Mouse (Mus musculus) megakaryocyte progenitor cell, adult 5-6 weeks (primary cell): Measurements from ENCODE around the gene Armc9. TPM values are rescaled to one million over a fixed set of nuclear protein-coding genes. Genes with fewer than 3 reads are reported as not detected.

Experiments used
- ATAC-seq: replicated peaks from 2 replicates; pipeline ENCODE4 v1.8.0; 2016; ENCODE audit warnings: mild to moderate bottlenecking, moderate TSS enrichment, inconsistent platforms; ENCODE audit not compliant: poor library complexity
- total RNA-seq, 2 experiments: library from RNA; stranded (forward) in 1 of 2; stranded (reverse) in 1 of 2; fragments of 157-497, 149-512 nt in 1 of 2; fragments of 200-1000 nt in 1 of 2; gene quantifications; 2 replicates each; pipeline versions ENCODE4 v1.2.3 to v1.2.4; 2015 to 2017

Armc9 gene
- total RNA-seq (2015) (3.2 and 5.0 TPM in 2 replicates), total RNA-seq (2017) (5.8 and 11.5 TPM in 2 replicates)

DNA sequence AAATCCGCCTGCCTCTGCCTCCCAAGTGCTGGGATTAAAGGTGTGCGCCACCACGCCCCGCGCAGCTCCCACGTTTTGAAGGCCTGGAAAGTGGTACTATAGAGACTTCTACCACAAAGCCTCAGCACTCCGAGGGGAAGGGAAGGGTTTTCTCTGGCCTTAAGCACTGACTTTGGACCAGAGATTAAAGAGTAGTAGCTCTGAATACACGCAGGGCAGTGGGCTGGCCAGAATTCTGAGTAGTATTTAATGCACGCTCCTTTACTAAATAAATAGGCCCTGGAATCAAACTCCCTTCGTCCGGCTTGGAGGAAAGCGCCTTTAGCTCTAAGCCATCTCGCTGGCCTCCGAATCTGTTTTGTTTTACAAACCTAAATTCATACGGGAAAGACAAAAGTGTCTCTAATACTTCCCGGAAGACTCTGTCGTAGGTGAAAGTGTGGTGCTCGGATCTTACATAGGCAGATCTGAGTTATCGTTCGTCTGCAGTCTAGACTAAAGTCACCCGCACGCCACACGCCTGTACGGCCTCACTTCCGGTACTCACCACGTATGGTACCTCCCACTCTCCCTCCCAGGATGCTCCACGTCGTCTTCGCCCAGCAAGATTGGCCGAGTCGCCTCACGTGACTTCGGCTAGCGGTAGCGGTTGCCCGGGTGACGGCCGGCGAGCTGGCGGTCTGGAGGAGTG, at the start of gene Armc9:
TSS of gene Armc9 (plus strand) at position 648 of the 691 bp plus-strand sequence.
- ATAC-seq: peak; percentile 99

DNA sequence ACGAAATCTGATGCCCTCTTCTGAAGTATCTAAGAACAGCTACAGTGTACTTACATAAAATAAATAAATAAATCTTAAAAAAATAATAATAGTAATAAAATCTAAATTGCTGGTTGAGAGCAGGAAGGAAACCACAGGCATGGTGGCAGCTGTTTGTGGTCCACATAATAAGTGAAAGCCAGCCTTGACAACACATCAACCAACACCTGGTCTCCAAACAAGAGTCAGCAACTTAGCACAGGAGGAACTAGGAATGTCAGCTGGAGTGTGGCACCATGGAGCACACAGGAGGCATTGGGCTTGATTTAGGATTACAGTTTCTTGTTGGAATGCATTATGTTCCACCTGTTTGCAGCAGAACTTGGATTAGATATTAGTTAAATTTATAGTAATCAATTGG, 49.5 kb upstream of the Armc9 start:
- ATAC-seq: no peak

GRCm38 (mm10) chr1:86111779-86112178, 42.8 kb upstream of the Armc9 start, which contains the start of gene Htr2b:
TSS of gene Htr2b (minus strand) at chr1:86111970.
- ATAC-seq: no peak

- ATAC-seq: no peak
Measured at GRCm38 (mm10) chr1:86114141-86114540, 40.4 kb upstream of the Armc9 start.

DNA sequence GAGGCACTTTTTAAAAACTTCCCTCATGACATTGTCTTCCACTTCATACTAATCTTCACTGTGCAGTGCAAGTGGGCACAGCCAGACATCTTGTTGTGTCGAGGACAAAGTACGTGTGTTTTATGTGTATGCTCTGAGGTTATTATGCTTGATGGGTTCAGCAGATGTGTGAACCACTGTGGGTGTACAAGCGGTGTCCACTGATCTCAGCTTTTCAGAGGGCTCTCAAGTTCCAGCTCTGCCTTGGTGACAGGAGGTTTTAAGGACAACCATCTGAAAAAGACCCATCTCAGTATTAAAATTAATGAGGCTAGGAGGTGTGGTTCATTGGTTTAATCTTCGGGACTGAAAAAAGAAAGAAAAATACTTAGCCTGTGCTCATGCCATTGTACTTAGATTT, 35.0 kb upstream of the Armc9 start:
- ATAC-seq: no peak

DNA sequence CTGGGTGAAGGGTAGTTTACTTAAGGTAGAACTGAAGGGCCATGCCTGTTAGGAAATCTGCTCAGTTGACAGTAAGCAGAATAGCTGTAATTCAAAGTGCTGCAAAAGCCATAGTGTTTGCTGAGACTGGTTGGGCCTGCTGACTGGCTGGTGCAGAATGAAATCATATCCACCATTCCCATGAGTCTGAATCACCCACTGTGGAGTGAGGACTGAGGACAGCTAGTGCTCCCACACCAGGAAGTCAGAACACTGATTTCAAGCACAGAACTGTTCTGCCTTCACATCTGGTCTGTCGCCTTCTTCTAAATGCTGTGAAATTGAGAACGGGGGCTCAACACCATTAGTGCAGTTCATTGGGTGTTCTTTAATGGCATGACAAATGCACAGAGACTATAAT, 28.5 kb upstream of the Armc9 start:
- no peak for ATAC-seq

- no peak for ATAC-seq
Measured at GRCm38 (mm10) chr1:86133337-86133736, 21.2 kb upstream of the Armc9 start, which contains the start of gene Gm21972. TSS of gene Gm21972 (plus strand) at chr1:86133637.

- ATAC-seq: no peak
Measured at GRCm38 (mm10) chr1:86135315-86135714, 19.3 kb upstream of the Armc9 start.

DNA sequence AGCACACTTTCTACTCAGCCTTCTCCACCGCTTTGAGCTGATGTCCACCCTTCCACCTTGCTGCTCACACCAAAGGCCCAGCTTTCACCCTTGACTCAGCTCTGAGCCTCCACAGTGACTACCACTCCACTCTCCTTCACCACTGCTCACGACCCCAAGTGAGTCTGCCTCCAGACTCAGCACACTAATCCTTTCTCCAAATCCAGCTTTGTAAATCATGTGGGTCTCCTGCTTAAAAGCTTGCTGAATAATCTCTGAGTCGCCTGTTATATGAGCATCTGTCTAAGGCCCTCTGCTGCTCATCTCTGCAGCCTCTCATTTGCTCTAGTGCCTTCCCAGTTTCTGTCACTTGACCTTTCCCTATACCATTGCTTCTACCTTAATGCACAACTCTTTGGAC, 13.5 kb upstream of the Armc9 start:
- no peak for ATAC-seq

DNA sequence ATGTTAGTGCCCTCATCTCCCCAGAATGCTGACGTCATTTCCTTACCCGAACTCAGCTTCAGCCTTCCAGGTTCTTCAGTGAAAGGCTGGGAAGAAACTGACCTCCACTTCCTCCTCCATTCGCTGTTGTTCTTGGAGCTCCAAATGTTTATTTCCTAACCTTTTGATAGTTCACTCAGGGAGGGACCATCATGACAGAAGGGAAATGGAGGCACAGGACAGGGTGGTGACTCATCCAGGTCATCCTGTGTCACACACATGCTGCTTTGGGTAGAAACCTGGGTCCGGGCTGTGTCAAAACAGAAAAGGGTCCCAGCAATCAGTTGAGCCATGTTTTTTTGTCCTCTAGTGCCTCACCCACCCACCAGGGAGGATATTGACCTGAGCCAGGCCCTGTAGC, 11.4 kb upstream of the Armc9 start:
- ATAC-seq: no peak

GRCm38 (mm10) chr1:86144001-86144944, 10.3 kb upstream of the Armc9 start:
- peak; percentile 62 for ATAC-seq

DNA sequence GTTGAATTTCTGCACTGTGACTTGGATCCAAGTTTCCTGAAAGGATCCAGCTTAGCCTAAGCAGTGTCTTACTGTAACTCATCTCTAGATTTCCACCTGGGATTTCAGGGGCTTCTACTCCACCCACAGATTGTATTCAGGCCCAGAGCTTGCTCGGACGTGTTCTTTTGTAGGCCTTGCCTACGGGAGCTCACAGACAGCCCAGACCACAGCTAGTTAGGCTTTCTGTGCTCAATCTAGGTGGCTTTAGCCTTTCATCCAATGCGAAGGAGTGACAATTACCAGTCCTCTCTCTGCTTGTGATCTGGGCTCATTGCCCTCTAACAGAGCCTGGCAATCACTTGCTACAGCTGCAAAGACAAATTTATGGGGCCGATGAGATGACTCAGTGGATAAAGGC, 8.3 kb upstream of the Armc9 start:
- no peak for ATAC-seq

DNA sequence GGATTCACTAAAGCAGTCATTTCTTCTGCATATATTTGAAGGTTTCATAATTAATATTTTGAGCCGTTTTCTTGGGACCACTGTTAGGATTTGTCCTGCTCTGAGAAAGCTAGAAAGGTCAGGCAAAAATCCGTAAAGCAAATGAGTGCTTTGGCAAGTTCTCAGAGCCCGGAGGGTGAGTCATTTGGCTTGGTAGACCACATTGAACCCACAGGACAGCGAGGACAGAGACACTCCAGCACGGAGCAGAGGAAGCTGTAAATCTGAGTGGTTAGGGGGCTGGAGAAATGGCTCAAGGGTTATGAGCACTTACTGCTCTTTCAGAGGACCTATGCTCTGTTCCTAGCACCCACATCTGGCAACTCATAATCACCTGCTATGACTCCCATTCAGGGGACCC, 7.0 kb upstream of the Armc9 start:
- ATAC-seq: peak; percentile 50

DNA sequence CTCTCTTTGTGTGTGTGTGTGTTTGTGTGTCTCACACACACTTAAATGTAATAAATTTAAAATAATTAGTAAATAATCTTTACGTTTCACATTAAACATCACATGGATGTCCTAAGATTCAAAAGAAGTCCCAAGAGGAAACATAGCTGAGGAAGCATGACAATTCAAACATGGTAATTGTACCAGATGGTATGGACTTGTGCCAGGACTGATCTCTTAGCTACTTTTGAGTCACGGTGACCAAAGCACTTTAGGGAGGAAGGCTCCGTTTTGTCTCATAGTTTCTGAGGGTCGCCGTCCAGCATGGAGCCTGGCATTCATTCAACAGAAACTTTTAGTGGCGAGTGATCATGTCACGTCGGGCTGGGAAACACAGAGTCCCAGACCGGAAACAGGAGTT, 6.4 kb upstream of the Armc9 start:
- no peak for ATAC-seq

DNA sequence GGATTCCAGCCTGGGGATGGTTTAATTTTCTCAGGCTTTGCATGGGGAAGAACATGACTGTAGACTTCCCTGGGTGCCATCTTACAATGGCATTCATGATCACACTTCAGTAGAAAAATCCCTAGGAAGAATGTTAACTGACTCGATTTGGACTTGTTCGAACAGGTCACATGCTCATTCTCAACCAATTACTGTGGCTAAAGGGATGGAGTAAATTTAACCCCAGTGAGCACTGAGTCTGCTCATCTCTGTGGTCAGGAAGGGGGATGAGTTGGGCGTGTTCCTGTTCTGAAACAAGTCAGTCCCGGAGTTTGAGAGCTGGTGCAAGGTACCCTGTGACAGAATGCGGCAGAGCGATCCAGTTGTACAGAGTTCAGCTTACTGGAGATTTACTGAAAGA, 3.7 kb upstream of the Armc9 start:
- no peak for ATAC-seq

GRCm38 (mm10) chr1:86151376-86151775, 3.2 kb upstream of the Armc9 start:
- ATAC-seq: no peak

DNA sequence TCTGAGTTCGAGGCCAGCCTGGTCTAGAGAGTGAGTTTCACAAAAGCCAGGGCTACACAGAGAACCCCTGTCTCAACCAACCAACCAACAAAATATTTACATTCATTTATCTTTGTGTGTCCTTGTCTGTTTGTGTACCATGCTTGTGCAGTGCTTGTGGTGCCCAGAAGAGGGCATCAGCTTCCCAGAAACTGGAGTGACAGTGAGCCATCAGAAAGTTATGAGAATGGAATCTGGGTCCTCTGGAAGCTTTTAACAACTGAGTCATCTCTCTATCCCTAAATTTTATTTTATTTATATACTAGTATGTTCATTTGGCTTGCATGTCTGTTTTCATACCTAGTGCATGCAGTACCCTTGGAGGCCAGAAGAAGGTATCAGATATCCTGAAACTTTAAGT, 2.0 kb upstream of the Armc9 start:
- ATAC-seq: peak; percentile 32; the same call in 1 of the 2 replicates

GRCm38 (mm10) chr1:86154824-86155164, 214 bp downstream of the Armc9 start:
- ATAC-seq: no peak

- ATAC-seq: no peak
Measured at GRCm38 (mm10) chr1:86156075-86156474, 1.5 kb downstream of the Armc9 start.

- no peak for ATAC-seq
Measured at GRCm38 (mm10) chr1:86156595-86156994, 2.0 kb downstream of the Armc9 start.

- peak; percentile 46 for ATAC-seq
Measured at GRCm38 (mm10) chr1:86160059-86160458, 5.5 kb downstream of the Armc9 start.

- ATAC-seq: peak; percentile 74
Measured at GRCm38 (mm10) chr1:86160479-86160878, 5.9 kb downstream of the Armc9 start.
